Mouse (Mus musculus) heart, embryonic 16.5 days (tissue): ENCODE data around the gene Frmd5. TPM values are rescaled to one million over a fixed set of nuclear protein-coding genes. Genes with fewer than 3 reads are reported as not detected.
"Not testable (repeated sequence)": the region's sequence is repeated elsewhere in the genome, so short reads cannot be mapped to it uniquely, and the experiment has no call there.

ENCODE experiments used
- ATAC-seq: fragments of 200-750 bp; cut with Nextera tagmentation; replicated peaks from 2 replicates; pipeline ENCODE4 v1.8.0; 2017; ENCODE audit warnings: moderate number of reproducible peaks; ENCODE audit not compliant: insufficient read depth, low FRiP score; ENCODE audit errors: extremely low read depth
- H3K27ac ChIP-seq: fragments of 300-500 bp; sonication (generic); 2 replicates; pipeline ENCODE4 v1.5.1; 2014; ENCODE audit warnings: mild to moderate bottlenecking, low read length, control low read depth, moderate library complexity
- H3K27me3 ChIP-seq: fragments of 300-500 bp; sonication (generic); 2 replicates; pipeline ENCODE4 v1.6.1; 2014; ENCODE audit warnings: low read length, mixed read lengths; ENCODE audit not compliant: control insufficient read depth, insufficient read depth
- H3K36me3 ChIP-seq: fragments of 300-500 bp; sonication (generic); 2 replicates; pipeline ENCODE4 v1.6.1; 2014; ENCODE audit not compliant: control insufficient read depth, insufficient read depth
- H3K4me1 ChIP-seq: fragments of 300-500 bp; sonication (generic); 2 replicates; pipeline ENCODE4 v1.6.1; 2014; ENCODE audit warnings: low read length, mixed read lengths; ENCODE audit not compliant: control insufficient read depth, insufficient read depth
- H3K4me2 ChIP-seq: fragments of 300-500 bp; sonication (generic); 2 replicates; pipeline ENCODE4 v1.6.1; 2014; ENCODE audit warnings: low read depth, mild to moderate bottlenecking, control low read depth, low read length
- H3K4me3 ChIP-seq: fragments of 300-500 bp; sonication (generic); 2 replicates; pipeline ENCODE4 v1.5.1; 2014; ENCODE audit warnings: mild to moderate bottlenecking, control low read depth, low read length
- H3K9ac ChIP-seq: fragments of 300-500 bp; sonication (generic); 2 replicates; pipeline ENCODE4 v1.6.1; 2014; ENCODE audit warnings: low read length, control low read depth
- H3K9me3 ChIP-seq: fragments of 300-500 bp; sonication (generic); replicated peaks from 2 replicates; pipeline ENCODE4 v1.6.1; 2016; ENCODE audit warnings: low read length; ENCODE audit not compliant: control insufficient read depth
- WGBS: fragments of 180-500 bp; shearing (Covaris S2); extraction: QIAGEN DNeasy Blood & Tissue Kit; methylation state at CpG from one replicate; pipeline ENCODE4 v1.1.7; 2014; 5-methylcytosine and 5-hydroxymethylcytosine counted together
- polyA plus RNA-seq: library from polyadenylated mRNA; unstranded; fragments of >200 nt; fragmentation: Nextera tagmentation; extraction: Ambion mirVana; gene quantifications from 2 replicates; pipeline ENCODE4 v1.2.1, GENCODE M21; 2015

Frmd5 gene
- polyA plus RNA-seq, 1 experiment from 2014 or later, result 68.3 TPM

DNA sequence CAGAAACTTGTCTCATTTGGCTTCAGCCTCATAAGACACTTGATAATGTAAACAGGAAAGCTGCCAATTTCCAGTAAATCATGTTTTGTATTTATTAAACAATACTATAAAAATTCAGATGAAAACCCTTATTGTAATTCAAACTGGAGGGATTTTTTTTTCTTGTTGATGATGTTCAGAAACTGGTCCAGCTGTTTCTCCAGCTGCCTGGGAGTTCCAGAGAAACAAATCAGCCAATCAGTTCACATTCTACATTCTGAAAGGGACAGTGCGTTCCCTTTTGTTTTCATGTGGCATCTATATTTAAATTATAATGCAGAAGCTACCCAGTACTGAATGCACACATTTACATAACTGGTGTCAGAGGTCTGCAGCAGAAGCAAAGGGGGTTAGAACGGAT is 19.3 kb upstream of the Frmd5 start:
- no peak overlapping the region for H3K27ac ChIP-seq

DNA sequence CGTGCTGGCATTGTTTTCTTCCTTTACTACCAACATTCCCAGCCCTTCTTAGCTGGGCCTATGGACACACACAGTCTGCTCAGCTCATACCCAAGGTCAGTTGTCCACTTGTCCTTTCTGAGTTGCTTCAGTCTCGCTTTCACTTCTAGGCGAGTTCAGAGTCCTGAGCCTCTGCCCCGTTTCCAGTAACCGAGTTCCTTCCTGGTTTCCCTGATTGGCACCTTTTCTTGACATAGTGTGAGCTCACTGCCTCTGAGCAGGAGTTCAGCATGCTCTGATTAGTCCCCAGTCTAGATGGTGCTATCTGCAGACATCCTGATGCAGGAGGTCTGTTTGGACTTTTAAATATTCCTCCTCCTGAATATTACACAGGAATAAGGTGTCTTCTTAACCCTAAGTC is 17.8 kb upstream of the Frmd5 start:
- WGBS, result 47% methylated on average over 5 of the region's 5 CpGs

More for the DNA sequence above, 19.3 kb upstream of the Frmd5 start:
- no peaks in the 10 kb centered on the region for H3K36me3 ChIP-seq
- no peak overlapping the region for H3K9ac ChIP-seq
- ATAC-seq, result no peak
- H3K4me1 ChIP-seq, result no peaks in the 10 kb centered on the region
- H3K27me3 ChIP-seq, result no peaks in the 10 kb centered on the region
- peaks cover 4% of the 10 kb centered on the region; the same call in 1 of the 2 replicates for H3K9me3 ChIP-seq
- WGBS, result 69% methylated on average over 2 of the region's 2 CpGs
- no peak overlapping the region for H3K4me2 ChIP-seq
- H3K4me3 ChIP-seq, result no peak overlapping the region

DNA sequence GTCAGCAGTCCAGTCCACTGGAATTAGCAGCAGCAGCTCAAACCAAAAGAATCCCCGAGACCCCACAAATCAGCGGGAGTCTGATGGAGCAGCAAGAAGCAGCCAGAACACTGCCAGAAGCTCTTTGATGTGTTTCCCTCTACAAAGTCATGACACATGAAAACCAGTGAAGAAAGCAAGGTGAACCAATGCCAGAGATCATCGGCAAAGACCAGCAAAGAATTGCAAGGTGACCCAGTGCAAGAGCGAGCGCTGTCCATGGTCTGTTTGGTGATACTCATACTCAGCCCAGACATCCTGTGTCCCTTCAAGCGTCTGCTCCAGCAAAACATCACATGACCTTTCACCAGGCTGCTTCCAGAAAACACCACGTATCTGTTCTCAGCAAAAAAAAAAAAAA is 14.9 kb upstream of the Frmd5 start:
- H3K27me3 ChIP-seq, result no peaks in the 10 kb centered on the region
- H3K4me2 ChIP-seq, result no peak overlapping the region
- H3K4me1 ChIP-seq, result no peaks in the 10 kb centered on the region
- H3K4me3 ChIP-seq, result no peak overlapping the region
- ATAC-seq, result no peak
- 90% methylated on average over 7 of the region's 7 CpGs for WGBS
- no peaks in the 10 kb centered on the region for H3K36me3 ChIP-seq
- H3K27ac ChIP-seq, result no peak overlapping the region
- H3K9ac ChIP-seq, result no peak overlapping the region
- H3K9me3 ChIP-seq, result peaks cover 4% of the 10 kb centered on the region; the same call in 1 of the 2 replicates

More for the DNA sequence above, 17.8 kb upstream of the Frmd5 start:
- Histone ChIP-seq H3K27ac (no peak overlapping the region), H3K4me2 (no peak overlapping the region), H3K9ac (no peak overlapping the region), H3K4me1 (no peaks in the 10 kb centered on the region), H3K27me3 (no peaks in the 10 kb centered on the region), H3K36me3 (no peaks in the 10 kb centered on the region), H3K9me3 (peaks cover 4% of the 10 kb centered on the region; the same call in 1 of the 2 replicates), H3K4me3 (no peak overlapping the region)
- ATAC-seq, result no peak

DNA sequence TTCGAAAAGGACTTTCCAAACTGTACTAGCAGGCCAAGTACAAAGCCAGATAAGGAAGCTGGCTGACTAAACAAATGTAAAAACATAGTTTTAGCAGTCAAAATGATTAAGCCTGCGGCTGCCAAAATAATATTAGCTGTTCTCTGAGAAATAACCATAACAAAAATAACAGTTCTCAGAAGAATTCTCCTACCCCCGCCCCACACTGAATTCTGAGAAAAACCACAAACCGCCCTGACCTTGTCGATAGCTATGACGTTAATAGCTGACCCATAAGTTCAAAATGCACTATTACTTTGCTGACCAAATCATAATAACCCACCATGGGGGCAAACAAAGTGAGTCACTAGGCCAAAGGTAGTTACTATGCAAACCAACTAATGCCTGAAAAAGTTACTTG is 4.0 kb upstream of the Frmd5 start:
- not testable (repeated sequence) for H3K9me3 ChIP-seq, H3K9ac ChIP-seq, H3K36me3 ChIP-seq, H3K4me3 ChIP-seq, H3K27ac ChIP-seq, ATAC-seq, H3K4me1 ChIP-seq, H3K4me2 ChIP-seq
- WGBS, result 75% methylated on average over 6 of the region's 6 CpGs
- H3K27me3 ChIP-seq, result peaks cover 14% of the 10 kb centered on the region

DNA sequence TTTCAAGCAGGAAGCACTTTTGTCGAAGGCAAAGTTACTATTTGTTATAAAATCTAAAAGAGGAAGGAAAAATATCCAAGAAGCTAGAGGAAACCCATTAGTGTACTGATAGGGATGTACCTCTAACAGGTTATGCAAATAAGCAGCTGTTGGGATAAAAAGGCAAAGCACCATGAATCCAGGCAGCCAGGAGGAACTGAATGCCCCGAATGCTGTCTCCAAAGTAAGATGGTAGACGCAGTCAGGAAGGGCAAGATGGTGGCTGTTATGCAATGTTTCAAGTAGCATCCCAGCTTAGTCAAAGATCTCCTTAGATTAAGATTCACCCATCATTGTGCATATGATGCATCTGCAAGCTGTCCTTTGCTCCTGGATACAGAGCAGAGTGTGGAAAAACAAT is 2.2 kb upstream of the Frmd5 start:
- peaks cover 20% of the 10 kb centered on the region for H3K27me3 ChIP-seq
- WGBS, result 69% methylated on average over 3 of the region's 3 CpGs
- no peaks in the 10 kb centered on the region for H3K36me3 ChIP-seq
- H3K9ac ChIP-seq, result no peak overlapping the region
- H3K4me3 ChIP-seq, result no peak overlapping the region
- no peaks in the 10 kb centered on the region for H3K9me3 ChIP-seq
- no peak overlapping the region for H3K4me2 ChIP-seq
- no peak for ATAC-seq
- H3K27ac ChIP-seq, result no peak overlapping the region
- peaks cover 3% of the 10 kb centered on the region; the same call in 1 of the 2 replicates for H3K4me1 ChIP-seq

DNA sequence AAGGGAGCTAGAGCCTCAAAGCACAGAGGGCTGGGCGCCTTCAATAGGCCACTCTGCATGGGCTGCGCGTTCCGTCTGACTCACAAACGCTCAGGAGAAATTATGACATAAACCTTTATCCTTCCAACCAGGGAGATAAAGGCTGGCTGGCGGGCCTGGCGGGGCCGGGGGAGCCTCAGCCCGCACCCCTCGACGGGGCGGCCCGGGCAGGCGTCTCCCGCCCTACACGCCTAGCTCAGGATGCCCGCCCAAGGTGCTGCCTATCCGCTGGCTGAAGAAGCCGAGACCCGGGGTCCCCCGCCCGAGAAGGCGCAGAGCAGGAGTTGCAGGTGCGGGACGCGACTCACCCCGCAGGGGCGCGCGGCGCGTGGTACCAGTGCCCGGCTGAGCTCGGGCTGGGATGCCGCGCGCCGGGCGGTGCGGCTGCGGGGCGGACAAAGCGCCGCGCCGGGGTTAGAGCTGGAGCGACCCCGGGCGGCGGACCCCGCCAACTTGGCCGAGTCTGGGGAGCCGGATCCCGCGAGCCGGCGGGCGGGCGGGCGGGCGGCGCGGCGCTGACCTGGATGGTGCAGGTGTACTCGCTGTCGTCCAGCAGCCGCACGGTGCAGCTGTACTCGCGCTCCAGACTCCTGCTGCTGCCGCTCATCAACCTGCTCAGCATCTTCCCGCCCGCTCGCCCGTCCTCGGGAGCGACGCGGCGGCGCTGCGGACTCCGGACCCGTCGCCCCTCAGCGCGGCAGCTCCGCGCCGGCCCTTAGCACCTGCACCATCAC is 530 bp downstream of the Frmd5 start:
- under 1% methylated on average over 78 of the region's 90 CpGs for WGBS
- H3K27me3 ChIP-seq, result peaks cover 26% of the 10 kb centered on the region
- peak overlapping the region; percentile 93 for H3K4me2 ChIP-seq
- ATAC-seq, result peak; percentile 71
- peak overlapping the region; percentile 32 for H3K9ac ChIP-seq
- peaks cover 3% of the 10 kb centered on the region; the same call in 1 of the 2 replicates for H3K4me1 ChIP-seq
- H3K27ac ChIP-seq, result no peak overlapping the region
- no peaks in the 10 kb centered on the region for H3K9me3 ChIP-seq
- peak overlapping the region; percentile 65 for H3K4me3 ChIP-seq
- H3K36me3 ChIP-seq, result no peaks in the 10 kb centered on the region

DNA sequence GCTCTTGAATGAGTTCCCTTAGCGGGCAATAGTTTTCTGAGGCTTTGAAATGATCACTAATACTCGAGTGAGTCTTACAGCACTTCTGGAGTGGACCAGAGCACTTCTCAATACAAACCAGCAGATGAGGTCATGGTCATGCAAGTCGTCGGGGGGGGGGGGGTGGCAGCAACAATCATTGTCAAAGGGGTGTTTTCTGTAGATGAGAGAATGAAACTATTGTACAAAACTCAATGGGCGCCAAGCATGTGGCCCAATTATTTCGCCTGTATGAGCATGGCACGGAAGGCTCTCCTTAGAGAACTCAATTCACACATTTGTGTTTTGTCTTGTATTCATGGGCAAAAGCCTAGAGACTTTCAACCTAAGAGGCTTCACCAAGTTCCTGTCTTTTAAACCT is 7.8 kb downstream of the Frmd5 start:
- Histone ChIP-seq H3K4me1 (no peaks in the 10 kb centered on the region), H3K4me2 (no peak overlapping the region), H3K9ac (no peak overlapping the region), H3K9me3 (peaks cover 3% of the 10 kb centered on the region; the same call in 1 of the 2 replicates), H3K4me3 (no peak overlapping the region), H3K36me3 (no peaks in the 10 kb centered on the region), H3K27ac (no peak overlapping the region), H3K27me3 (peaks cover 6% of the 10 kb centered on the region; the same call in 1 of the 2 replicates)
- 81% methylated on average over 7 of the region's 7 CpGs for WGBS
- ATAC-seq, result no peak

DNA sequence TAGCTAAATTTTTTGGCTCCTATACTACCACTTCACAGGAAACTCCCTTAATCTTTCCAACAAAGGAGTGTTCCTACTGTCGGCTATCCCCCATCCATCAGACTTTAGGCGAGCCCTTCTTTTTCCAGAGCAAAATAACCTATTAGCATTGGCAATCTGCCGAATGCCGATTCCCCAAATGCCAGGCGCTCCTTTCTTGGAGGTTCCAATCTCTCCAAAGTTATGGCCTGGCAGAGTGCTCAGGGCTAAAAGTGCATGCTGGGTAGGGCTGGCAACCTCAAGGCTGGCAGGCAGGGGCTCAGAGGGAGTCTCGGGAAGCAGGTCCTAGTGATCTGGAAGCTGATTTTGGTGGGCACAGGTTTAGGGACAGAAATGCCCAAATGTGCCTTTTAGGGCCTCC is 10.9 kb downstream of the Frmd5 start:
- Histone ChIP-seq H3K4me2 (no peak overlapping the region), H3K27me3 (no peaks in the 10 kb centered on the region), H3K4me1 (no peaks in the 10 kb centered on the region), H3K27ac (no peak overlapping the region), H3K9ac (no peak overlapping the region), H3K9me3 (peaks cover 3% of the 10 kb centered on the region; the same call in 1 of the 2 replicates), H3K4me3 (no peak overlapping the region), H3K36me3 (no peaks in the 10 kb centered on the region)
- ATAC-seq, result no peak
- WGBS, result 79% methylated on average over 6 of the region's 6 CpGs

DNA sequence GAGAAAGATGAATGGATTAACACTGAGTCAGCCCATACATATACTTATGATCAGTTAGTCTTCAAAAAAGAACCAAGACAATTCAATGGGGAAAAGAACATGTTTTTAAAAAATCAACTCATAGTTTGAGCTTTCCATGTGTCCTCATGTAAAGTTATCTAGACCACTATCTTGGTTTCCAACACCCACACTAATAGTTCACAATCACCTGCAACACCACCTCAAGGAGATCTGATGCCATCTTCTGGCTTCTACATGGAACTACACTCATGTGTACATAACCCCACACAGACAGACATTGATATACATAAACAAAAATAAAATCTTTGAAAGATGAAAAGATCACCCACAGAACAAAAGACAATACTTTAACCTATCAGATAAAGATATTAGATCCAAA is 17.1 kb downstream of the Frmd5 start:
- Histone ChIP-seq H3K27ac (no peak overlapping the region), H3K9ac (no peak overlapping the region), H3K27me3 (no peaks in the 10 kb centered on the region), H3K4me1 (no peaks in the 10 kb centered on the region), H3K4me3 (no peak overlapping the region), H3K9me3 (no peaks in the 10 kb centered on the region), H3K4me2 (no peak overlapping the region), H3K36me3 (no peaks in the 10 kb centered on the region)
- no peak for ATAC-seq
